Mouse (Mus musculus) frontal cortex, postnatal 25 days (tissue): ENCODE measurements around the gene Rapgef4.

Source experiments
- DNase-seq, 2 experiments: peaks; one replicate each; pipeline ENCODE4 v3.0.0; 2022; ENCODE audit warnings: low spot score in 2 of 2

The Rapgef4 gene

DNA sequence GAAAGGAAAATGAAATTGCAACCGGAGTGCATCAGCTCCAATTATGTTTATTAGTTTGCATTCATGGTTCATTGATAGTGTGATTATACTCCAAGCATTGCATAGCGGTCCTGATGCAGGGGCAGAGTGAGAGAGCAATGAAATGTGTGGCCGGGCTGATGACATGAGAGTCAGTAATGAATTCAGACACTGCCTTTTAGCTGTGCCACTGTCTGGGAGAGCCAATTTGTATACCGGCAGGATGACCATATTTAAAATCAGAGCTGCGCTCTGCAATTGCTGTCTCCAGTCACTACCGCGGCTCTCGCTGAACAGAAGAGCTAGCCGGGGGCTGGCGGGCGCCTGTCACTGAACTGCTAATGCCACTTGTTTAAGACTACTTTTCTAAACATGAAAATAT is 197.5 kb downstream of the Rapgef4 start:
- no peak for DNase-seq

DNA sequence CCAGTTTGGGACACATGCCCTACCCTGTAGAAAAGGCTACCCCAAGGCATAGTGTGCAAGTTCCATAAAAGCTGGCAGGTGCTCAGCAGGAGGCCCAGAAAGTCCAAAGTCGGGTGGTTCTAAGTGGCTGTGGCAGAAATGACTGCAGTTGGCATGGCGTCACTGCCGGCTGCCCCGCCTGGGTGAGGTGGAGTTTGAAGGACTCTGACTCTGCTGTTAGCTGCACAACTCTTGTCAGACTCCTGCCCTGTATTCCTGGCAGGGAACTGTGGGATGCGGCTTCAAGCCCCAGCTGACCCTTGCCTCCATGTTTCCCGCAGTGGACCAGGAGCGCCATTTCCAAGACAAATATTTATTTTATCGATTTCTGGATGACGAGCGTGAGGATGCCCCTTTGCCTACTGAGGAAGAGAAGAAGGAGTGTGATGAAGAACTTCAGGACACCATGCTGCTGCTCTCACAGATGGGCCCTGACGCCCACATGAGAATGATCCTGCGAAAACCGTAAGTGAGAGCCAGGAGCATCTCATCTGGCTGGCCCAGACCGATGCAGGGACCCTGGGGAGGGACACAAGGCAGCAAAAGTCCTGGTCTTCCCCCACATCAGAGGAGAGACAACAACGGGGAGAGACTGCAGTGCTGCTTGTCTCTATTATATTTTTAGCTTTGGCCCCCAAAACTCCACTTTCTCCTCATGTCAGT is 198.7 kb downstream of the Rapgef4 start:
- no peak for DNase-seq

DNA sequence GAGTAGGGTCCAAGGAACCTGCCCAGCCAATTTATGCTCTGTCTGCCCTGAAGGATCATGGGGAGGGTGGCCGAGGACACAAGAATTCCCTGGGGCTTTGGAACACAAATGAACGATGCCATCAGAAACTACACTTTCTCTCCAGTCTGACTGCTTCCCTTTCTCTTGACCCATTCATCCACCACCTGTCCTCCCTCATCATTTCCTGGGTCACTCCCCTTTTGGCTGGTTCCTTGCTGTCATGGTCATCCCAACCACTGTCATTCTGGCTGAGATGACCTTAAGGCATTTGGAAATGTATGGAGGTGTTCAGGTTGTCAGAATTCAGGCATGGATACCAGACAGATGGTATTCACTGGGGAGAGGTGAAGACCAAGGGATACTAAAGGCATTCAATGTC is 200.4 kb downstream of the Rapgef4 start:
- no peak for DNase-seq

DNA sequence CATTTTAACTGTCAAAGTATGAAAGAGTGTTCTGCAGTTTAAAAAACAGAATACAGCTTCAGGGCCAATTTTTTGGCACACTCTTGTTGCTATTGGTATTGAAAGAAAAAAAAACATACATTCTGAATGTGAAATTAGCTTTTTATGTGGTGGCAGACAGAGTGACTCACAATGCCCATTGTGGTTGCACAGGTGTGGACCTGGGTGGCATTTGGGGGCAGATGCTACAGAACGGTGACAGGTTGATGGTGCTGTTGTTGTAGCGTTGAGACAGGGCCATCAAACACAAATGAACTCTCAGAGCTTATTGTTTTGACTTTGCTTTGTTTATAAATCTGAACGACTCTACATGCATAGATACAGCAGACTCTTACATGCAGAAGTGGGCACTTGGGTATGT is 202.7 kb downstream of the Rapgef4 start:
- DNase-seq = no peak

DNA sequence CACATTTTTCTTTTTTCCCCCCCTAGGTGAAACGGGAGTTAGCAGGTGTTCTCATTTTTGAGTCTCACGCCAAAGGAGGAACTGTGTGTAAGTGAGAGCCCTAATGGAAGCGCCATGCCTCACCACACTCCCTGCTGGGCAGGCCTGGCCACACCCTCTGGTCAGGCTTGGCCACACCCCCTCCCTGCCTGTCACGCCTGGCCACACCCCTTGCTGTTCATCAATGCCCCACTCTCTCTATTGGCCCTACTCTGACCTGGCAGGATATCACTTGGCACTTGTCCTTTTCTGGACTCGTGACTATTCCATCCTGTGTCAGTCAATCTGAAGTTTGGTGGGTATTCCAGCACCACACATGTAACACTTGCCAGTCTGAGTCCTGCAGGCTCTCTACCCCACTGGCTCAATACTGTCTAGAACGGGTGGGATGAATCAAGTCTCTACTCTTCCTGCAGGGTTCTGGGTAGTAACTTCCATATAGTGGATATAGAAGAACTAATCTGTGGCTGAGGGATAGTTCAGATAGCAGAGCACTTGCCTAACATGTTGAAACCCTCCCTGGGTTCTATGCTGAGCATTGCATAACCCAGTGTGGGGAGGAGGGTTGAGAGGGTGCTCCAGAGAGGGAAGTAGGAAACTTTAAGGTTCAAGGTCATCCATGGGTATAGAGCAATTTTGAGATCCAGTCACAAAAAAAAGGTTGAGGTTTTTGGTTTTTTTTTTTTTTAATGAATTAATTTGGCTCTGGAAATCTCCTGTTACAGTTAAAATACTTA is 215.3 kb downstream of the Rapgef4 start:
- no peak for DNase-seq

DNA sequence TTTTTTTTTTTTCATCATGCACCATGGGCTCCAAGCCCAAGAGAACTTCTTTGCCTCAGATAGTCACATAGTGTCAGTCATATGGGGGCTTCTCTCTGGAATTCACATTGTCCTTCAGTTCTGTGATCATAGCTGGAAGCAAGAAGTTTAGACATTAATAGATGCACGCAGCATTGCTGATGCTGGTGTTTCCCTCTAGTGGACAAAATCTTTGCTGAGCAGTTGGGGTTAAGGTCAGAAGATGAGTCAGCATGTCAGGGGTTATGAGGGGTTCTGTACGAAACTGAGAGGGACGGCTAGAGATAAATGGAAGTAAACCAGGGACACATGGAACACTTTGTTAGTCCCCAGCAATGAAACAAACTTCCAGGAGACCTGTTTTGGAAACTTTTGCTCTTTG is 216.0 kb downstream of the Rapgef4 start:
- DNase-seq = no peak

DNA sequence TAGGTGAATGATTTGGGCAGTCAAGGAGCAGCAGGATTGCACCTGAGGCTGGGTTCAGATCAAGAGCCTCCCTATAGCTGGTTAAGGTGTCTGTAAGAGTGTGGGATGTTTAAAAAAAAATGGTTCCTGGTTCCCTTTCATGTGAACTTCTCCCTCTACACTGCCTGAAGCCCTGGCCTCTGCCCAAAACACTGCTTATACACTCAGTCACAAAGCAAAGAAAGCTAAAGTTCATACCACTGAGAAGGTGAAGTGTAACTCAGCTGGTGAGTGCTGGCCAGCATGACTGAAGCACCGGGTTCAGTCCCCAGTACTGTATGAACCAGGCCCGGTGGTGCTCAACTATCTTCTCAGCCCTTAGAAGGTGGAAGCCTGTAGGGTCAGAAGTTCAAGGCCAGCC is 218.4 kb downstream of the Rapgef4 start:
- DNase-seq = no peak

DNA sequence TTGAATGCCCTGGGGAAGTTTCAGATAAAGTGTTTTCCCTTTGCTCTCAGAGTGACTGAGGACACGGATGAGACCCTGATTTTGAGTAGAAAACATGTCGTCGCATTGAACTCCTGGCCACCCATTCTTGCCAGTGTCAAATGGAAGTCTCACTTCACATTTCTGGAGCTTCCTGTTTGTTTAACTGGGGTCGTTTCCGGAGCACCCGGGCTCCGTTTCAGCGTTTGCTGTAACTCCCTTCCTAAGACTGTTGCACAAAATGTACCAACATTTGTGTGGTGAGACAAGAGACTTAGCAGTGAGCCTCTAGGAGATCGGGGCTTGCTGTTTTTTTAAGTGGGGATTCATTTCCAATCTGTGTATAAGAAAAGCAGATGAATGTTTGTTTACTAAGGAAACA is 220.5 kb downstream of the Rapgef4 start:
- DNase-seq = no peak

DNA sequence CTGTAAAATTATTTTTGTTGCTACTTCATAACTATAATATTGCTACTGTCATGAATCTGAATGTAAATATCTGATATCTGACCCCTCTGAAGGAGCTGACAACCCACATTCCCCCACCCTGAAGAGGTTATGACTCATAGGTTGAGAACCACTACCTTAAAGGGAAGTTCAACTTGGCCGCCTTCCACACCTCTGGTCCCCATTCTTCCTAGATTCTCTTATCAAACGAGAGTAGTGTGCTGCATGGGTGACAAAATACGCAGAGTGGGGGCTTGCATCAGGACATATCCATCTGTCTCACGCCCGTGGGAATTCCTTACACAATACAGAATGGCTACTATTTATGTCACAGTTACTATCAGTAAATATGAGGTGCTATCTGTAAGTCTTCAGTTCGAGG is 221.2 kb downstream of the Rapgef4 start:
- DNase-seq = no peak

DNA sequence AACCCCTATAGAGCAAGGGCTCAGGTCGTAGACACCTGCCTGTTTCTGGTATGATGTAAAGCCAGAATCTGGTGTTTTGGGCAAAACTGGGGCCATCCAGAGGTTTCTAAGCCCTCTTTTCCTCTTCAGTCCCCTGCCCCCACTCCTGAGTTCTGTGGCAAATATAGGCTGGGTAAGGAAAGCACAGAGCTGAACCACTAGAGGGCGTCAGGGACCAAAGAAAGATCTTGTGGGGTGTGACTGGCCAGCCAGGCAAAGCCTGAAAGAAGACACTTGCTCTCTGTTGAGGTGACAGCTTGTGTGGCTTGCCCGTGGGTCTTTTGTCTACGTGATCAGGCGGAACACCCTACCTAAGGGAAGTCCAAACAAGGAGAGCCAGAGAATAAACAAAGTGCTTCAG is 222.6 kb downstream of the Rapgef4 start:
- DNase-seq = peak; percentile 47 to 52

DNA sequence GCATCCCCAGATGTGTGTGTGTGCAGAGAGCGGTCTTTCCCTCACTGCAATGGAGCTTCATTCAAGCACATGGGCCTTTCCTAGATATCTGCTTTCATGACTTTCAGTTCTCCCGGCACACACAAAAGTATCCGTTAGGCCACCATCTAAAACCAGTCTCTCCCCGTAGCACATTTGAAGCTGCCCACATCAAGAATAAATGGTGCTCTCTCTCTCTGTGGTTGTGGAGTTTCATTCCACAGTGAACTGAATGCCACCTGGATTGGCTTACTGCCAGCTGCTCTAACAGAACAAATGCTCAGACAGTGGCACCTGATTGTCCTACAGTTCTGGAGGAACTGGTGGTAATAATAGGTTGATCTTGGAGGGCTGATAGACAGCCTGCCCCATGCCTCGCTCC is 224.8 kb downstream of the Rapgef4 start:
- no peak for DNase-seq

DNA sequence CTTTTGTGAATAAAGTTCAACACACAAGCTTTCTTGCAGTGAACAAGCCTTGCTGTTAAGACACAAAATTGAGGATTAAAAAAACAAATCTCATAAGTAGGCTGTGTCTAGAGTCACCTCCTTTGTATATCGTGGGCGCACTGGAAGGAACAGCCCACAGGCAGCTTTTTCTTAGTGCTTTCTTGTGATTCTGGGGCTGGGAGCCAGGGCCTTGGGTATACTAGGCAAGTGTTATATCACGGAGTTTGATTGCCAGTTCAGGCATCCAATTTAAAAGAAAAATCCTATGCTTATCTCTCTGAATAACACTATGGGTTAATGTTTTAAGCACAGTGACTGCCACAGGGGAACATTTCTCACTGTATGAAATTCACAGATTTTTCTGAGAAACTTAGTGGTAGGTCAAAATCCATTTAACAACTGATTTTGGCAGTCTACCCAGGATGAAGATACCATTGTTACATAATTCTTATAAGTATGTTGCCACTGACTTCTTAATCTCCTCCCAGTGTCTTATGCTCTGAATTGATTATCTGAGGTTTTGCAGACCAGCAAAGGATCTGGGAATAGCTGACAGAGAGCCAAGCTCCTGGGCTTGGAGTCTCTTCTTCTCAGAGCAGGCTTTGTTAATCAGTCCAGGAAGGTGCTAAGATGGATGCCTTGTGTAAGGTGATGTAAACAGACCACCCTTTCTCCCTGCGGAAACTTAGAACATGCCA is 225.6 kb downstream of the Rapgef4 start:
- no peak for DNase-seq

DNA sequence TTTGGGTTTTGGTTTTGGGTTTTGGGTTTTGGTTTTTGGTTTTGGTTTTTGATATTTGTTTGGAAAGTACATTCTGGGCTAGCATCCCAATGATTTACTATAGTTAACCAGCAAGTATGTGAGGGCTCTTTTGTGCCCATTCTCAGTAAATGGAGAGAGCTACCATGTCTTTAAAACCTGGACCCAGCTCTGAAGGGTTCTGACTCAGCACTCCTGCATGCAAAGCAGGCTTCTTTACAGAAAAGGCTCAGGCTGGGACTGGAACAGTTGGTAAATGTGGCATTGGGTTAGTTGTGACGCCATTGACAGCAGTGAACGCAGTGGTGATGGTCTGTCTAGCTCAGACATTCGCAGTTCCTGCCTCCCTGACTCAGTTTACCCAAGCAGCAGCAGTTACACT is 236.3 kb downstream of the Rapgef4 start:
- DNase-seq = no peak

DNA sequence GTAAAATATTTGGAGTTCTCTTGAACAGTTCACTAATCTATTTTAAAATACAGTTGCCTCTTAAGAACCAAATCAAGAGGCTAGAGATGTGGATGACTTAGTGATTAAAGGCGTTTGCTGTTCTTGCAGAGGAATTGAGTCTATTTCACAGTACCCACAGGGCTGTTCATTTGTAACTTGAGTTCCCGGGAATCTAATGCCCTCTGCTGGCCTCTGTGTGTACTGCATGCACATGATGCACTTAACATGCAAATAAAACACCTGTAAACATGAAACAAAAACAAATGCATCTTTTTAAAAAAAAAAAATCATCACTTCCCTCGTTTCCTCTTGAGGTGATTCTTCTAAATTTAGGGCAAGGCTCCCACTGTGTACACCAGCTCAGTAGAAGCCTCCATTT is 238.9 kb downstream of the Rapgef4 start:
- peak; percentile 41 to 46 for DNase-seq

DNA sequence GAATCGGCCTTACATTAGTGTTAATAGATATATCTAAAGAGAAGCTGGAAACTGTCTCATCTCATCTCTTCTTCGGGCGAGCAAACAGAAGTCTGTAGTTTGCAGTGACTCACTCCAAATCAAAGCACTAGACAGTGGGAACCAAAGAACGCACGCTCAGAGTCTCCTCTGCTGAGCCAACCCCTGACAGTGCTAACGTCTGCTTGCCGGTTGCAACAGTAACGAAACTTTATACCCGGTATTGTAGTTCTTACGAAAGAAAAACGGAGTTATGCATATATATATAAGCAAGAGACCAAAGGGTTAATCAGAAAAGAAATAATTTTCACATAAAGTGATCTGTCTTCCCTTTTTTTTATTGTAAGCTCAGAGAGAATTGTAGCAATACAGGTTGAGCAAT is 240.2 kb downstream of the Rapgef4 start:
- no peak for DNase-seq

DNA sequence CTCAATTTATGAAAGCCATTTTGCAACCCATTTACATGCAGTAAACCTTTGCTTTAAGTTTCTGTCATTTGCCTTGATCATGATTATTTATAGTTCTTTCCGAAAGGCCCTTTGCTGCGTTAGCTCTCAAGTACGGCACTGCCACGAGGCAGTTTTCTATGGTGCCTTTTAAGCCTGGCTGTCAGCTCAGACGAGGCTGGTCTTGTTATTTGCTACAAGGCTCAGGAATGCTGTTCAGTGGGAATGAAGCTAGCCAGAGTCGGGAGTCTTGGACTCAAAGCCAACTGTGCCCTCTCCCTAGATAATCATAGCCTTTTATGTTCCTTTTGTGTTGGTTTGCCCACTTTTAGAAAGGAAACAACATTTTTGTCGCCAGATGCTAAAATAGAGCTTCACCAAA is 240.7 kb downstream of the Rapgef4 start:
- DNase-seq = no peak

DNA sequence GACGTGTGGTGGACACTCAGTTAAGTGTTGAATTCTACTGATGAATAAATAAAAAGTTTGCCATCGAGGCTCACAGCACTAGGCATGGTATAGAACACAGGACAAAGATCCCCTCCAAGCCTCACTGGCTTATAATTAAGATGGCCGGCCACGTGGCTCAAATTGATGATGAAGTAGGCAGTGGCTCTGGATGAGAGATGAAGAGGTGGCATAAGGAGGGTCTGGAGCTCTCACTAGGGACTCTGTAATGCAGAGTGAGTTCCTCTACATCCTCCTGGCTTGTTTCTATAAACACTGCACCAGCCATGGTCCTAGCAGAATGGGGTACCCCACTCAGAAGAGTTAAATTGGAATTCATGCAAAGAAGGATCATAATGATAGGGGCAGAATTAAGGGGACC is 241.2 kb downstream of the Rapgef4 start:
- no peak for DNase-seq

DNA sequence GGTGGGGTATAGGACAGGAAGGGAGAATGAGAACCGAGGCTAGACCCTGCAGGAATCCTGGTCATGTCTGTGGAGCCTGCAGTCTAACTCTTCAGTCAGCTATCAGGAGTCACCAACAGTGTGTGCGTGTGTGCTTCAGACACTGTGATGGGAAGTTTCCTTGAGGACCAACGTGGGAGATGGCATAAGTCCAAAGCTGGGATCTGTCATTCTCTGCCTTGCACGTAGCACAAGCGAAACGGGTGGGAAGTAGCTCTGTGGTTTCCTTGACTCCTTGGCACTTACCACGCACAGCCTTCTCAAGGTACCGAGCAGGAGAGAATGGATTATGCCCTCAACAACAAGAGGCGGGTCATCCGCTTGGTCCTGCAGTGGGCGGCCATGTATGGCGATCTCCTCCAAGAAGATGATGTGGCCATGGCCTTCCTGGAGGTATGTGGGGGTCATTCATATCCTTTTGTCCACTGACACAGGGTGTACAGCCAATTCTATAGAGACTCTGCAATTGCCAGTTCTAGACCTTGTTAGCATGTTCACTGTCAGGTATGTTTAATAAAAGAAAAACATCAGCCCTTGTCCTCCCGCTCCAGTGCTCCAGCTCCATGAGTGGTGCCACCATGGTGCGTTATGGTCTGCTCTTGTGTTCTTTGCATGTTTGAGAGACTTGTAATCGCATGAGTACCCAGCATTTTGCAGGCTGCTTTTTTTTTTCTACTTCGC is 241.9 kb downstream of the Rapgef4 start:
- no peak for DNase-seq

DNA sequence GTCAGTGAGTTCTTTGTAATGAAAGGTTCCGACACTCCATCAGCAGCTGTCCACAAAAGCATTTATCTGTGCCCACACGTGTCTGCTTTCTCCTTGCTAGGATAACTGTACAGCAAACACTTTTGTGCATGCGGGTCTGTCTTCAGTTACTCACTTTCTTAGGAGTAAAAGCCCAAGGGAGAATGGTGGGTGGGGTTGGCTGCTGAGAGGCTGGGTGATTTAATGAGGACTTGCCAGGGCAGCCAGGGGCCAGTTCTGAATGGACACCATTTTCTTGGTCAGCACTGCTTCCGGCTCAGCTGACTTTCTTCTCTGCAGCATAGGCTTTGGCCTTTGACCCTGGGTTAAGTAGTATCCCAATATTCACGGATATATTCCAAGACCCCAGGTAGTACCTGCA is 242.4 kb downstream of the Rapgef4 start:
- no peak for DNase-seq

DNA sequence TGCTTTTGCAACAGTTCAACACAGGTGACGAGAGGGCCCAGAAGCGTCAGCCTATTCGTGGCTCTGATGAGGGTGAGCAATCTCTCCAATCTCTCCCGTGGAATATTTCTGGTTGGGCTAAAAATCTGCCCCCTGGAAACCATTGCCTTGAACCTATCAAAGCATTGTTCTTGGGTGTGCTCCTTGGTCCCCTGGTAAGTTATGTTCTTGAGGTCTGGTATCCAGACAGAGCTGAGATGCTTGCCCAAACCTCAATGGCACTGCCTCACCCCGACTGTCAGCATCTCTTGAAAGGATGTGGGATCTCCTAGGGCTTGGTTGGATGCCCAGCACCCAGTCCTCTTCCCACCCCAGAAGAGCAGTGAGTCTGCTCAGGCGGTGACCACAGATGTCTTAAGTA is 245.0 kb downstream of the Rapgef4 start:
- DNase-seq = no peak

DNA sequence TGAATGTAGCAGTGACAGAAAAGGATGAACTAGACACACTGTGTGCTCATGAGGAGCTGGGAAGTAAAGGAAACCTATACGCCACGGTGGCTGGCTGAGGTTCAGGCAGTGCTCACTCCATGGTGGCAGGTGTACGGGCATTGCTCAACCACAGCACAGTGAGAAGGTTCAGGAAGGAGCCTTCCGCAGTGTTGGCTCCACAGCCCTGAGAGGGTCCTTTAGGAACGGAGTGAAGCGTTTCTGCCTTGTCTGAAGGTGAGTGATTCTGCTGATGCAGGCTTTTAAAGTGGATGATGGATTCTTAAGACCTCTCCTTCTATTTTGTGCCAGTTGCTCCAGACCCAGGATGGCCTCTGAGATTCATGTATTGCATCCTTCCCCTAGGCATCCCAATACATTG is 246.4 kb downstream of the Rapgef4 start:
- DNase-seq = no peak

DNA sequence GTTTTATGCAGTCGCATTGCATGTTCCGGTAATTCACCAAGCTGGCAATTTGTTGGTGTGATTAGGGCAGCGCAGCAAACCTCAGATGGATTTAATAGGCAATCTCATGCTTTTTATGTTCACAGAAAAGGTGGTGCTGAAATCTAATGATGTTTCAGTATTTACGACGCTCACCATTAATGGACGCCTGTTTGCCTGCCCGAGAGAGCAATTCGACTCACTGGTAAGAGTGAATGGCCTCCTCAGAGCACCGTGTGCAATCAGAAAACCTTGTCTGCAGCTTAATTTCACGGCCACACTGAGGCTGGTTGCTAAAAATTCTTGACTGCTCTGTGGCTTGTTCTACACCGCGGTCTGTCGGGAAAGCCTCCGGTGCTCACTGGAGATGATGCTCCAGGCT is 247.8 kb downstream of the Rapgef4 start:
- DNase-seq = no peak
